Mouse (Mus musculus) neural tube, embryonic 15.5 days (tissue): ENCODE data around the gene Tmem237. TPM values are rescaled to one million over a fixed set of nuclear protein-coding genes. Genes with fewer than 3 reads are reported as not detected.

Experiments
- ATAC-seq: fragments of 200-750 bp; cut with Nextera tagmentation; 2 replicates; pipeline ENCODE4 v1.8.0; 2017; ENCODE audit warnings: mild to moderate bottlenecking, moderate TSS enrichment, moderate library complexity; ENCODE audit not compliant: low FRiP score
- H3K27ac ChIP-seq: fragments of 300-500 bp; sonication (generic); replicated peaks from 2 replicates; pipeline ENCODE4 v1.5.1; 2015; ENCODE audit warnings: mild to moderate bottlenecking, inconsistent platforms
- H3K27me3 ChIP-seq: fragments of 300-500 bp; sonication (generic); replicated peaks from 2 replicates; pipeline ENCODE4 v1.6.1; 2015; ENCODE audit warnings: inconsistent platforms
- H3K36me3 ChIP-seq: fragments of 300-500 bp; sonication (generic); 2 replicates; pipeline ENCODE4 v1.6.1; 2015; ENCODE audit warnings: inconsistent platforms
- H3K4me1 ChIP-seq: fragments of 300-500 bp; sonication (generic); 2 replicates; pipeline ENCODE4 v1.6.1; 2015; ENCODE audit warnings: inconsistent platforms
- H3K4me2 ChIP-seq: fragments of 300-500 bp; sonication (generic); 2 replicates; pipeline ENCODE4 v1.6.1; 2015; ENCODE audit warnings: inconsistent platforms, mild to moderate bottlenecking, moderate library complexity
- H3K4me3 ChIP-seq: fragments of 300-500 bp; sonication (generic); replicated peaks from 2 replicates; pipeline ENCODE4 v1.5.1; 2015; ENCODE audit warnings: mild to moderate bottlenecking, inconsistent platforms
- H3K9ac ChIP-seq: fragments of 300-500 bp; sonication (generic); replicated peaks from 2 replicates; pipeline ENCODE4 v1.6.1; 2015; ENCODE audit warnings: mild to moderate bottlenecking, inconsistent platforms
- H3K9me3 ChIP-seq: fragments of 300-500 bp; sonication (generic); replicated peaks from 2 replicates; pipeline ENCODE4 v1.6.1; 2016; ENCODE audit warnings: inconsistent platforms
- WGBS: fragments of 180-500 bp; shearing (Covaris S2); methylation state at CpG from one replicate; pipeline ENCODE4 v1.1.7; 2015; ENCODE audit warnings: mixed read lengths; 5-methylcytosine and 5-hydroxymethylcytosine counted together
- polyA plus RNA-seq: library from polyadenylated mRNA; unstranded; fragments of >200 nt; fragmentation: Nextera tagmentation; extraction: Ambion mirVana; gene quantifications from 2 replicates; pipeline ENCODE4 v1.2.1, GENCODE M21; 2015

Gene Tmem237
- polyA plus RNA-seq, 1 experiment from 2014 or later = 41.3 TPM

DNA sequence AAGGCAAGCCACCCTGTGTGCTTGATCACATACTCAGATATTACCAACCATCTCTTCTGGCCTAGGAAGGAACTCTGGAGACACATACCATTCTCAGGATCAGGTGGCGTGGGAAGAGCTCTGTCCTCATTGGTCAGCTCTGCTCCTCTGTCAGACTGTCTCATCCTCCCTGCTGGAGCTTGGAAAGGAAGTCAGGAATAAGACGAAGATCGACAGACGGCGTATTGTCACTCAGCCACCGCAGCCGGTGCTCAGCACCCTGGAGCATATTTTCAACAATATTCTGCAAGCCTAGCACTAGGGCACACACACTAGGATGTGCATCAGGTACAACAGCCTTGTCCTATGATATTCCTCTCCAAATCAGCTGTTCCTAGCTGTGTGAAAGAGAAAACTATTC lies 38.3 kb upstream of the Tmem237 start:
- no peaks in the 10 kb centered on the region for H3K9me3 ChIP-seq
- no peaks in the 10 kb centered on the region for H3K27me3 ChIP-seq
- H3K4me1 ChIP-seq = no peaks in the 10 kb centered on the region
- no peak overlapping the region for H3K4me3 ChIP-seq
- ATAC-seq = no peak
- no peak overlapping the region for H3K27ac ChIP-seq
- WGBS = 88% methylated on average over 7 of the region's 7 CpGs
- H3K36me3 ChIP-seq = peaks cover 19% of the 10 kb centered on the region
- H3K4me2 ChIP-seq = no peak overlapping the region
- H3K9ac ChIP-seq = no peak overlapping the region

DNA sequence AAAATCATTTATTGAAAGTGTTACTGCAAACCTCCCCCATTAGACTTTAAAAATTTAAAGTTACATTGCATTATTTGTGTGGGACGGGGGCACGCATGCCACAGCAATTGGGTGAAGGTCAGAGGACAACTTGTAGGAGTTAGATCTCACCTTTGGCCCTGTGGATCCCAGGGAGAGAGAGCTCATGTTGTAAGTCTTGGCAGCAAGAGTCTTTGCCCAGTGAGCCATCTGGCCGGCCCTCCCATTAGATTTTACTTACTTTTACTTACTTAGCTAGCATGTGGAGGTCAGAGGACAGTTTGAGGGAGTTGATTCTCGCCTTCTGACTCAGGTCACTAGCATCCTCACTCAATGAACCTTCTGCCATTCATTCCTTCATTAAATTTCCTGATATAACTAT lies 37.6 kb upstream of the Tmem237 start:
- peaks cover 12% of the 10 kb centered on the region for H3K36me3 ChIP-seq
- H3K27me3 ChIP-seq = no peaks in the 10 kb centered on the region
- no peaks in the 10 kb centered on the region for H3K4me1 ChIP-seq
- ATAC-seq = no peak
- WGBS = 90% methylated on average over 4 of the region's 4 CpGs
- no peak overlapping the region for H3K4me2 ChIP-seq
- no peak overlapping the region for H3K9ac ChIP-seq
- no peaks in the 10 kb centered on the region for H3K9me3 ChIP-seq
- no peak overlapping the region for H3K27ac ChIP-seq
- no peak overlapping the region for H3K4me3 ChIP-seq

DNA sequence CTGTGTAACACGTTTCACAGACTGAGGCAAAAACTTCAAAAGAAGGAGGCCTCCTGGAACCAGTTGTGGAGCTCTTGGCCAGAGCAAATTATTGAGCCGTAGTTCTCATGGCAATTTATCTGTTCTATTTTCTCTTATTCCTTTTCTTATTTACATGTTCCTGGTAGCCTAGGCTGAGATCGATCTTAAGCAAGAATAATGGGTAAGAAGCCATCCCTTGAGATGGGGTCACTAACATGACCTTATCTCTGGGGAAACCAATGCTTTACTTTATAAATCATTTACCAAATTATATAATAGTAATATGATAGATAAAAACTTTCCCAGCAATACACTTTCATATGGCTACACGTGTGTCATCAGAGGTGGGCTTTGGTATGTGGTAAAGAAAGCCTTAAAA lies 32.1 kb upstream of the Tmem237 start:
- H3K27ac ChIP-seq = no peak overlapping the region
- no peaks in the 10 kb centered on the region for H3K27me3 ChIP-seq
- no peak overlapping the region for H3K4me2 ChIP-seq
- no peaks in the 10 kb centered on the region for H3K4me1 ChIP-seq
- no peak for ATAC-seq
- no peak overlapping the region for H3K4me3 ChIP-seq
- 81% methylated on average over 4 of the region's 4 CpGs for WGBS
- no peak overlapping the region for H3K9ac ChIP-seq
- no peaks in the 10 kb centered on the region for H3K36me3 ChIP-seq
- H3K9me3 ChIP-seq = no peaks in the 10 kb centered on the region

DNA sequence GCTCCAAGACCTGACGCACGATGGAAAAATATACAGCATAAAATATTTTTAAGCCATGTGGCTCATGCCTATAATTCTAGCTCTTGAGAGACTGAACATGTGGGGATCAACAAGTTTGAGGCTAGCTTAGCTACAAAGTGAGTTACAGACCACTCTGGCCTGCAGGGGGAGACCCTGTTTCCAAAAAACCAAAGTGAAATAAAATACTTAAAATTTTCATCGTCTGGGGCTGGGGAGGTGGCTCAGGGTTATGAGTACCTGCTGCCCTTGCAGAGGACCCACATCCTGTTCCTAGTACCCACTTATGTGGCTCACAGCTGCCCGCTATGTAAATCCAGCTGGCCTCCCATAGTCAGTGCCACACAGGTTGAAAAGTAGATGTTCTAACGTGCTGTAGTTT lies 30.3 kb upstream of the Tmem237 start:
- H3K4me2 ChIP-seq = no peak overlapping the region
- H3K36me3 ChIP-seq = no peaks in the 10 kb centered on the region
- WGBS = 85% methylated on average over 5 of the region's 5 CpGs
- no peaks in the 10 kb centered on the region for H3K4me1 ChIP-seq
- no peak overlapping the region for H3K4me3 ChIP-seq
- no peak overlapping the region for H3K27ac ChIP-seq
- H3K9ac ChIP-seq = no peak overlapping the region
- no peaks in the 10 kb centered on the region for H3K27me3 ChIP-seq
- H3K9me3 ChIP-seq = no peaks in the 10 kb centered on the region
- no peak for ATAC-seq

DNA sequence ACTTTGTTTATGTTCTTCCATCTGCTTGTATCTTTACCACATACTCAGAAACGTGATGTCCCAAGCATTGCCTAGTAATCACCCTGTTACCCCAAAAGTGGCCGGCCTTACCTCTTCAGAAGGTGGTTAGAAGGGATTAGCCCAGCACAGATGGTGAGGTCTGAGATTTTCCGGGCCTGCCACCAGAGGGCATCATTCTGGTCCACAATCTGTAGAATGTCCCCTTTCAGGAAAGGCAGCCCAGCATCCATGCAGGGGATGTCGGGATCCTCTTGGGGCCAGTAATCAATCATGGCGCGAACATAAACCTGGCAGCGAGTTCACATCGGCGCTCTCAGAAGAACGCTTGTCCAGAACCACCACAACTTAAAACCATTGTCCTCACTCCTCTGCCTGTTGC lies 24.3 kb upstream of the Tmem237 start:
- Histone ChIP-seq H3K4me3 (no peak overlapping the region), H3K4me1 (no peaks in the 10 kb centered on the region), H3K27ac (no peak overlapping the region), H3K9ac (no peak overlapping the region), H3K27me3 (no peaks in the 10 kb centered on the region), H3K4me2 (no peak overlapping the region), H3K36me3 (no peaks in the 10 kb centered on the region), H3K9me3 (0 out of 2 replicates have a peak, but pooled peaks cover 4% of the 10 kb centered on the region)
- no peak for ATAC-seq
- 75% methylated on average over 10 of the region's 10 CpGs for WGBS

DNA sequence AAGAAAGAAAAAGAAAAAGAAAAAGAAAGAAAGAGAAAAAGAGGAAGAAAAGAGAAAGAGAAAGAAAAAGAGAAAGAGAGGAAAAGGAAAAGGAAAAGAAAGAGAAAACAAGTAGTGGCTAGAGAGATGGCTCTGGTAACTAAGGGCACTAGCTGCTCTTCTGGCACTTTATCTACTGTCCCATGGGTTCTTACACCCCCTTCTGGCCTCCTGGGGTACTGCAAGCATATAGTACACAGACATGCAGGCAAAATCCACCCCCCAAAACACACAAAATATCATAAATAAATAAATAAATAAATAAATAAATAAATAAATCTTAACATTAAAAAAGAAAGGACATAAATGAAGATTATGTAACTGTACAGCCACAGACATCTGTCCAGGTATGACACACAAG lies 22.6 kb upstream of the Tmem237 start:
- H3K4me2 ChIP-seq = no peak overlapping the region
- no peaks in the 10 kb centered on the region for H3K27me3 ChIP-seq
- H3K4me1 ChIP-seq = no peaks in the 10 kb centered on the region
- H3K9ac ChIP-seq = no peak overlapping the region
- no peaks in the 10 kb centered on the region for H3K36me3 ChIP-seq
- H3K4me3 ChIP-seq = no peak overlapping the region
- no peak for ATAC-seq
- 0 out of 2 replicates have a peak, but pooled peaks cover 4% of the 10 kb centered on the region for H3K9me3 ChIP-seq
- H3K27ac ChIP-seq = no peak overlapping the region

DNA sequence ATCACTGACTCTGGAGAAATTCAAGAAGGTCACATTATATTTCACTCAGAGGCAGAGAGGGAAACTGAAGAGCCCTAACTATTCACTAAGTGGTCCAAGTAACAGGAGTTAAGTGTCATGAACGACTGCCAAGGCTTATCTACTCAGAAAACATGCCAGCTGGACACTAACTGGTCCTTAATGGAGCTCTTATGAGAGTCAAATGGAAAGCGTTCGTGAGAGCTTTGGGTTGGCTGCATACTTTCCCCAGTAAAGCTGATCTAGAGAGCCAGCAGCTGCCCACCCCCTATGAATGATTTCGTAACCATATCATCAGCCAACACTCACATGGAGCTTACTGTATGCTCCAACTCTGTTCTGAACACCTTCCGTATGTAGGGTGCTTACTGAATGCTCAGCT lies 14.2 kb upstream of the Tmem237 start:
- H3K27ac ChIP-seq = no peak overlapping the region
- H3K9ac ChIP-seq = no peak overlapping the region
- H3K4me1 ChIP-seq = no peaks in the 10 kb centered on the region
- no peak overlapping the region for H3K4me2 ChIP-seq
- no peak overlapping the region for H3K4me3 ChIP-seq
- H3K36me3 ChIP-seq = no peaks in the 10 kb centered on the region
- 87% methylated on average over 5 of the region's 5 CpGs for WGBS
- no peaks in the 10 kb centered on the region for H3K9me3 ChIP-seq
- H3K27me3 ChIP-seq = no peaks in the 10 kb centered on the region
- ATAC-seq = no peak

DNA sequence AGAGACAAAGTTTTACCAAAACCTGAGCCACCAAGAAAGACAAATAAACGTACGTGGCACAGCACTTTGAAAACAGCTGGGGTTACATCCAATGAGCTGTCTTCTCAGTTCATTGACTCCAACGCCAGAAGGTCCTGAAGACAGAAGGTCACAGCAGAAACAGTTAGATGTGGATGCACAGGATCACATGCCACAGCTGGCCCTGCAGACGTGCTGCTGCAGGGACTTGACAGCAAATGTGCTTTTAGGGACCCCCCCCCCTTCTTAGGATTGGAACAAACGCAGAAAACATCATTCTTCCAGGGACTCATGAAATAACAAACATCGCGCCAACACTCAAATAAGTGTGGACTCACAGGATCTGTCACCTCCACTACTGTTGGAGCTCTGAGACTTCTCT lies 8.7 kb upstream of the Tmem237 start:
- Histone ChIP-seq H3K9me3 (no peaks in the 10 kb centered on the region), H3K27ac (no peak overlapping the region), H3K27me3 (no peaks in the 10 kb centered on the region), H3K4me2 (no peak overlapping the region), H3K36me3 (no peaks in the 10 kb centered on the region), H3K9ac (no peak overlapping the region), H3K4me3 (no peak overlapping the region), H3K4me1 (no peaks in the 10 kb centered on the region)
- 76% methylated on average over 7 of the region's 7 CpGs for WGBS
- ATAC-seq = no peak

DNA sequence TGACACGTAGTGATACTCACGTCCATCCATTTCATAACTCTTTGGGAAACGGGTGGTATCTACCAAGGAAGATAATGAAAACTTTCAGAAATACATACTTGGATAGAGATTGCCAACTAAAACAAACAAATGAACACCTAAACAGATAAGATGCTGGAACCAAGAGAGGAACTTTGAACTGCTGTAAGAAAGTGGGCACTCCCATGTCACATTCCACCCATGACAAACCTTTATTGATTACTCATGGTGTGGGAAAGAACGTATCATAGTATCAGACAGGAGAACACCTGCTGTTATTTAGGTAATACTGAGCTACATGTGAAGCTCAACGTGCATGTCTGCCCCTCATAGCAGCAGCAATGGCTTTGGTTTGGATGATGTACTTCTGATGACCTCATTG lies 5.3 kb upstream of the Tmem237 start:
- WGBS = 82% methylated on average over 5 of the region's 5 CpGs
- Histone ChIP-seq H3K4me3 (no peak overlapping the region), H3K4me2 (no peak overlapping the region), H3K4me1 (peaks cover 5% of the 10 kb centered on the region), H3K9me3 (no peaks in the 10 kb centered on the region), H3K9ac (no peak overlapping the region), H3K36me3 (no peaks in the 10 kb centered on the region), H3K27ac (no peak overlapping the region), H3K27me3 (no peaks in the 10 kb centered on the region)
- ATAC-seq = no peak

DNA sequence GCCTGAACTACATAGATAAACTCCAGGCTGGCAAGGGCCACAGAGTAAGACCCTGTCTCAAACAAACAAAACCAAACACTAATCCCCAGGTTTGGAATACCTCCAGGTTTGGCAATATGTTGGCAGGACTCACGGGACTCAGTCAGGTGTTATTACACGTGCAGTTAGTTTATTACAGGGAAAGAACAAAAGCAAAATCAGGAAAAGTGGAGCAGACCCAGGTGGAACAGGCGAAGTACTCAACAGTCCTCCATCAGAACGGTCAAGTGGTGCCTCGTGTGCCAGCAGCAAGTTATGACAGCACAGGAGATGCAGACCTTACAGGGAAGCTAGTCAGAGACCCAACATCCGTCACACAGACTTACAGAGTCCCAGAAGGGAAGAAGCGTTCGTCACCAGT lies 9.7 kb downstream of the Tmem237 start:
- no peaks in the 10 kb centered on the region for H3K4me1 ChIP-seq
- 89% methylated on average over 8 of the region's 8 CpGs for WGBS
- ATAC-seq = no peak

DNA sequence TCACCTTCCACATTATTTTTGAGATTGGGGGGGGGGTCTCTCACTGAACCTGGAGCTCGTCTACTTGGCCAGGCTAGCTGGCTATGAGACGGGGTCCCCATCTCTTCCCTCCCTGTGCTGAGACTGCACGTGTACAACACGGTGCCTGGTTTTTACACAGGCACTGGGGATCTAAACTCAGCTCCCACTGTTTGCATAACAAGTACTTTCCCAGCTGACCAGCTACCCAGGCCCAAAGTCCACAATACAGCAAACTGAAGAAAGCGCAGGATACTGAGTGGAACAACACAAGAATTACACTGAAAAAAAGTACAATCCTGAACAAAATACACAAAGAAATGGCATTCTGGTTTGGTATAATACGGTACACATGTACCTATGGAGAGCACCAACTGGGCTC lies 18.1 kb downstream of the Tmem237 start:
- Histone ChIP-seq H3K9ac (no peak overlapping the region), H3K4me1 (no peaks in the 10 kb centered on the region), H3K9me3 (no peaks in the 10 kb centered on the region), H3K4me3 (no peak overlapping the region), H3K27me3 (no peaks in the 10 kb centered on the region), H3K4me2 (no peak overlapping the region), H3K36me3 (peaks cover 47% of the 10 kb centered on the region), H3K27ac (no peak overlapping the region)
- ATAC-seq = no peak
- 95% methylated on average over 6 of the region's 6 CpGs for WGBS

More for the DNA sequence above, 9.7 kb downstream of the Tmem237 start:
- Histone ChIP-seq H3K27me3 (no peaks in the 10 kb centered on the region), H3K4me2 (no peak overlapping the region), H3K9me3 (no peaks in the 10 kb centered on the region), H3K27ac (no peak overlapping the region), H3K9ac (no peak overlapping the region), H3K36me3 (peaks cover 62% of the 10 kb centered on the region), H3K4me3 (no peak overlapping the region)

DNA sequence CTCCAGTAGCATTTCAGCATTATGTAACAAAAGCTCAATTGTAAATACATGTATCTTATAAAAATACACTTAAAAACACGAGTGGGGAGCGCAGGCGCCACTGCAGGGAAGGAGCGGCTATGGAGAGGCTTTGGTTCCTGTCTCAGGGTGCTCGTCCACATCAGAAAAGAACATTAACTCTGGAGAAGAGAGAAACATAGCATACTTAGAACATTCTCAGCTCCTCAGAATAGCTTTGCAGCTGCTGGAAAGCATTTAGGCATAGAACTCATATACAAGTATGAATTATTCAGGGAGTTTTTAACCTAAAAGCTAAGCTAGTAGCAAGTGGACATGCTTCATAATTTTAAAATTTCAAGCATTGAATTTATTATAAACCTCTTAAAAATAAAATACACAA lies 19.2 kb downstream of the Tmem237 start:
- no peak overlapping the region for H3K9ac ChIP-seq
- peaks cover 45% of the 10 kb centered on the region for H3K36me3 ChIP-seq
- no peaks in the 10 kb centered on the region for H3K4me1 ChIP-seq
- H3K4me3 ChIP-seq = no peak overlapping the region
- H3K9me3 ChIP-seq = no peaks in the 10 kb centered on the region
- WGBS = 91% methylated on average over 5 of the region's 5 CpGs
- H3K27ac ChIP-seq = no peak overlapping the region
- no peak overlapping the region for H3K4me2 ChIP-seq
- H3K27me3 ChIP-seq = no peaks in the 10 kb centered on the region
- ATAC-seq = no peak

DNA sequence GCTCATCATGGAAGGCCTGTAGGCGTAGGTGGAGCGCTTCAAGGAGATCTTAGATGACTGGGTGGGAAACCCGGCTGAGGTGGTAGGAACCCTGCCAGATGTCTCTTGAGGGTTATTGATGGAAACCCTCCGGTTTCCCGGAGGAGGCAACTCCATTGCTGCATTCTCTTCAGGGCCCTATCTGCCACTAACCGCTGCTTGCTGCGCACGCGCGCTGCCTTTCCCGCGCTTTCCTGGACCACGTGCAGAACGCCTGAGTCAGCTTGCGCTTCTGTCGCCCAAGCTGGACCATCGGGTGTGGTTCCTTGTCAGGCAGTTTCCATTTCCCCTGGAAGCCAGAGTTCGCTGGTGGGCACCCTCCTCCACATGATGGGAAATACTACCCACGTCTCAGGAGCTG lies 25.5 kb downstream of the Tmem237 start, which contains the start of gene C2cd6:
Gene C2cd6, minus strand, starts transcription at position 196 of the 400 bp plus-strand sequence.
- Histone ChIP-seq H3K36me3 (peaks cover 18% of the 10 kb centered on the region), H3K4me2 (no peak within 1 kb of the TSS), H3K9ac (no peak within 1 kb of the TSS), H3K4me3 (no peak within 1 kb of the TSS), H3K27me3 (no peaks in the 10 kb centered on the region), H3K4me1 (no peaks in the 10 kb centered on the region), H3K27ac (no peak within 1 kb of the TSS), H3K9me3 (no peaks in the 10 kb centered on the region)
- ATAC-seq = no peak
- WGBS = 94% methylated on average over 19 of the region's 19 CpGs
